Mouse (Mus musculus): ENCODE results near the gene Tie1.

GRCm38 (mm10) chr4:118533156-118533555, 43.3 kb upstream of the Tie1 start:
- TF ChIP-seq POLR2A (IDR thresholded peaks at IDR 0.05; ENCODE audit: control insufficient read depth, extremely low read depth, insufficient read depth, low read length, poor library complexity): no peak
- no peak for TF ChIP-seq CTCF (IDR thresholded peaks at IDR 0.05; ENCODE audit: borderline replicate concordance, control insufficient read depth, extremely low read depth, insufficient read depth, low read length, poor library complexity)

Measured in thymus, adult 2 months (tissue).